Mouse (Mus musculus) embryonic fibroblast, embryonic 13.5 days (primary cell): ENCODE data around the gene Nme8.

Experiments
- CTCF ChIP-seq: IDR thresholded peaks from 2 replicates; pipeline ENCODE4 v1.5.1; 2011; ENCODE audit warnings: mild to moderate bottlenecking, control low read depth, low read length, moderate library complexity, borderline replicate concordance; ENCODE audit not compliant: insufficient read depth
- POLR2A ChIP-seq: IDR thresholded peaks from 2 replicates; pipeline ENCODE4 v1.6.1; 2011; ENCODE audit warnings: low read depth, mild to moderate bottlenecking, control low read depth, low read length, moderate library complexity

- TF ChIP-seq CTCF (no peak), POLR2A (no peak)
These were observed 45.2 kb downstream of the Nme8 start for GRCm38 (mm10) chr13:19652405-19652804.
